Mouse (Mus musculus) heart, postnatal 36 days (tissue): ENCODE results near the gene Mark1. TPM values are rescaled to one million over a fixed set of nuclear protein-coding genes. Genes with fewer than 3 reads are reported as not detected.

Source experiments
- DNase-seq, 2 experiments: peaks; one replicate each; pipeline ENCODE4 v3.0.0; 2021 to 2022
- intact Hi-C: fragments of 180-260 bp; cut with DNase I; formaldehyde crosslinking; loops from one replicate; pipeline ENCODE4 v1.15.1; 2025
- total RNA-seq, 2 experiments: library from RNA; stranded (reverse); gene quantifications; 2 replicates each; pipeline ENCODE4 v1.2.3; 2021

Mark1 gene
- total RNA-seq, 2 experiments from 2014 or later = 7.2 to 8.4 TPM

DNA sequence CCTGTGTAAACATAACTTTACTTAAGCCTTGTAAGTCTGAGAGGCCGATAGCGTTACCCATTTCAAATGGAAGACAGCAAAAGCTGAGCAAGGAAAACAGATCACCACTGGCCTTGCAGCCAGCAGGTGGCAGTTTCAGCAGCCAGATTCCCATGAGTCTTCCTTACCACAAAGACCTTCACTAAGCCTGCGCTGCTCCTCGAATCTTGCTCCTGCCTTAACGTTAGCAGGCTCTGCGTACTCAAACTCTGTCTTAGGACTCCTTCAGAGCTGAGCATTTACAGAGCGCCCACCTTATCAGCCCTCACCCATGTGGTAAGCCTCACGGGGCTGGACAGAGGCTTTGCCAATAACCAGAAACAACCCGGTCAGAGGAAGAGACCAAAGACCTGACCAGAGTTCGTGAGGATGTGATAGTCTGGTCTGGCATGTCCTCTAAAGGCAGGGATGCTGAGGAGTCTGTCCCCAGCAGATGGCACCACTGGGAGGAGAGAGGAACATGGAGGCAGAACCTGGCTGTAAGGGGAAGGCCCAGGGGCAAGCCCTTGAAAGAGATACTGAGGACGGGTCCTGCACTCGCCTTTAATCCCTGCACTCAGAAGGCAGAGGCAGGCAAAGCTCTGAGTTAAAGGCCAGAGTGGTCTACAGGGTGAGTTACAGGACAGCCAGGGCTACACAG, 33.5 kb downstream of the Mark1 start:
- DNase-seq = peak; percentile 39 to 62
- intact Hi-C loops = loop anchor here (1.0 kb wide), 1 partner anchor 227 kb away; no protein-coding TSS in a partner anchor

DNA sequence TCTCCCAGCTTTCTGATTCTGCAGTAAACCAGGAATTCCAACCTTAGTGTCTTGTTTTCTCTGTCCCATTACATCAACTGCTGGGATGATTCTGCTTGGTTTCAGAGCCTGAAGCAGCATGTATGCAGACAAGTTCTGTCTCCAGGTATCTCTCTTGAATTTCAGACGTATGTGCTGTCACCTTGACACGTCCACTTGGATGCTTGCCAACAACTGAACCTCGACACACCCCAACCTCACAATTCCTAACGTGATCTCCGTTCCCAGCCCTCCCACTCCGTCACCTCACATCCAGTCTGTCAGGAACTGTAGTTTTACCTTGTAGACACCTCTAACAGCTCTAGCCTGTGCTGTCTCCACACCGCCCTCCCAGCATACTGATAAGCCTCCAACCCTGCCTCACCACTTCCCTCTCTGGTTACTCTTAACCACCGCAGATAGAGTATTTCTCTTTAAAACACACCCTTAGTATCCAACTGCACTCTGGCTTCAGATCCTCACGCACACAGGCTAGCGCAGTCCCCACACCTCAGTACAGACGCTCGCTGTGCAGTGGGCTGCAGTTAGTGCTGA, 36.2 kb downstream of the Mark1 start:
- no peak for DNase-seq
- intact Hi-C loops = no loop called here

DNA sequence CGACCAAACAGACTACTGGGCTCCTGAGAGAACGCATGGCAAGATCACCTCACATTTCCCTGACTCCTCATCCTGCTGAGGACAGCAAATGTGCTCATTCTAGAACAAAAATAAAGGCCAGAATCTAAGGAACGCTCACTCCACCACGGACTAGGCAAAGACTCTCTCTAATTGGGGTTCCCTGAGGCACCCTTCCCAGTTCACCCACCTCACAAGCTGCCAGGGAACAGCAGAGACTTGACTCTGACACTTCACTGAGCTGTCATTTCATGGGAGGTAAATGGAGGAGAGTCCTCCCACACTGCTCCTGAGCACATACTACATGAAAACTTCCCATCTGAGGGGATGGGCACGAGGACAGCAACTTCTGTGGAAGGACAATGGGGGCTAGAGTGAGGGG, 37.5 kb downstream of the Mark1 start:
- intact Hi-C loops = no loop called here
- DNase-seq = no peak

DNA sequence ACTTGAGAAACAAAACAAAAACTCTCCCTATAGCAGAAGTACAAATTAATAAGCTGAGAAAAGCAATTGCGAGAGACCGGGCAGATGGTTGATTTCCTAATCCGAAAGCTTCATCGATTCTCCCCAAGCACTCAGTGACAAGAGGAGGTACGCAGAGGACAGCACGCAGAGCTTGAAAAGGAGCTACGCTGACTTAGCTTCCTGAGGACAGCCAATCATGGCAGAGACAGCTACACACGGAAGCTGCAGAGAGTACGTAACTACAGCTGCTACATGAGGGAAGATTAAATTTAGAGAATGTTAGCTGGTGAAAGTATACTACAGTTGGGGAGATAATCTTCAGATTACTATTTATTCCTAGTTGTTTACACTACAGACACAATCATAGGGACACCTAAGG, 40.6 kb downstream of the Mark1 start:
- intact Hi-C loops = no loop called here
- DNase-seq = no peak

DNA sequence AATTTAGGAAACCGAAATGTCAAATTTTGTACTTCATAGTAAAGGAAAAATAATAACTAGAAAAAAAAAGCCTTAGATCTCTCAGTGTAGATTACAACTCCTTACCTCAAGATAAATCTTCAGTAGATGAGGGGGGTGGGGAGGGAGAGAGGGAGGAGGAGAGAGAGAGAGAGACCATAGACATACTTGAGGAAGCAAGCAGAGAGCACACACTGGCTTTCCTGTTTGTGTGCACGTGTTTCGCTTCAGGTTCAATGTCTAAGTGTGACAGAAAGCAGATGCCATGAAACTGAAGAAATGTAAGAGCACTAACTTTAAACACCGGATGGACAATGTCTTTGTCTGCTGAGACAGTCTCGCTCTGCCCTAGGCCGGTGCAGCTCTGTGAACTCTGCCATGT, 41.0 kb downstream of the Mark1 start:
- DNase-seq = no peak
- intact Hi-C loops = no loop called here

DNA sequence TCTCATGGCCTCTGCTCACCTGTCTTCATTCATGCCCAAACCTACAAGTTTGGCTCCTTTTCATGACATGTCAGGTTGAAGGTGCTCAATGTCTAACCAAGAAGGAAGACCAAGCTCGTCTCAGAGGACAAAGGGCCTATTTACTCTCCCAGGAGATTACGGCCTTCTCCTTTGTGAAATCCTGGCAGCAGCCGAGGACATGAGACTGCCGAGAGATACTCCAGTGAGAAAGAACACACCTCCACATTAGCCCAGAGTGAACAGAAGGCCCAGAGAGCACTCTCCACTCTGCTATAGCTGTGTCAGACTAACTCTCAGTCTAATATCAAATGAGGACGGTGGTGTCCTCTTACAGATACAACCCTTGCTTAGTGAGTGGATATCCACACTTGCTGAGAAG, 47.6 kb downstream of the Mark1 start:
- intact Hi-C loops = no loop called here
- DNase-seq = no peak

DNA sequence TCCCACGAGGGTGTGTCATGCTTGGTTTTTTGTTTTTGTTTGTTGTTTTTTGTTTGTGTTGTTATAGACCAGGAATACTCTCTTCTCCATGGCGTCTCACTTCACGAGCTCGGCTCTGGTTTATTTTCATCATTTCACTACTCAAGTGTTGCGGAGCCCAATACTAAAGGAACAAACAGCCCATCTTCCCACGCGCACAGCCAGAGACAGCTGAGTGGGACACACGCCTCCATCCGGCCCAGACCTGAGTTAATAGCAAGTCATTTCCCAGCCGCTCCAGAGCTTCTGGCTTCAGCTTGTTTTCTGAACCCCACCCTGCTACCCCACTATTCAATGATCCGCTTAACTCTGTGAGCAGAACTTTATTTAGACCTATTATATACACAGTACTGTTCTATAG, 48.3 kb downstream of the Mark1 start:
- DNase-seq = no peak
- intact Hi-C loops = no loop called here

DNA sequence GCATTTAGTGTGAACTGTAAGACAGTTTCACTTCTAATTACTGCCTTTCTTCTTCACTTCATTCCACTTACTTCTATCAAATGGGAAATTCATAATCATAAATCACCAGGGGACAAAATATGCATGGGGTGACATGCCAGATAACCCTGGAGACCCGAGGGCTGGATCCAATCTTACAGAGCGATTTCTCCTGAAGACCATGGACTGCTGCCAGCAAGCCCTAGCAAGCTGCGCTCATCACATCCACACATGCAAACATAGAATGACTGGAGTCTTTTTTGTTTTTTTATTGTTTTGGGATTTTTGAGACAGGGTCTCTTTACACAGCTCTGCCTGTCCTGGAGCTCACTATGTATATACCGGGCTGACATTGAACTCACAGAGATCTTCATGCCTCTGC, 61.3 kb downstream of the Mark1 start:
- DNase-seq = no peak
- intact Hi-C loops = no loop called here

DNA sequence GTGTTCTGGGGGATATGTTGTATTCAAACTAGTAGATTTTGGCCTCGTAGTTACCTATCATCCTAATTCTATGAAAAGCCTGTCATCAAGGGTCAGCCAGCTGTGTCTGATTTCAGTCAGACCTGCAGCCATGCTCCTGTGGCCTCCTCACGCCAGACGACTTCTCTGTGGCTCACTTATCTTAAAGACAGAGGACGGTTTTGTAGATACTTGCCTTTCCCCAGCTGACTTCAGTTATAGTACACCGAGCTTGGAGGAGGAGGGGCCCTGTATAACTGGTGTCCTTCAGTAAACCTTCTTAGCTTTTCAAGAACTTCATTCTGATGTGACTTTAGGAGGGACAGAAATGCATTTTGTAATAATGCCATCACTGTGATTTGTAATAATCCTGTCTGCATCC, 63.4 kb downstream of the Mark1 start:
- intact Hi-C loops = no loop called here
- no peak for DNase-seq

DNA sequence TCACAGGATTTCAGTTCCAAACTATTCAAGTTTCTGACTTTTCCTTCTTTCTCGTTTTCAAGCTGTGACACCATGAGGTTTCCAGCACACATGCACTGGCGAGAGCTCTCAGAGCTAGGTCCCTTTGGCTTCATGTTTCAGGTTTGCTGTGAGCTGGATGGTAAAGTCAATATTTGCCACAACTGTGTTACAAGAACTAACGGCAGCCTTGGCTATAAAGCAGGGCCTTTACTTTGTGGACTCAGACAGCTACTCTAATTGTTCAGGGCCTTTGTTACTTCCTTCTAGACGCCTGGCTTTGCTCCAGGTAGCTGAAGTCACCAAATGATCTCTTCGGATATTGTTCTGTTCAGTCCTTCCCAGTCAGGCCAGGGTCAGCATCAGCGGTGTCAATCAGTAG, 63.9 kb downstream of the Mark1 start:
- intact Hi-C loops = no loop called here
- no peak for DNase-seq

DNA sequence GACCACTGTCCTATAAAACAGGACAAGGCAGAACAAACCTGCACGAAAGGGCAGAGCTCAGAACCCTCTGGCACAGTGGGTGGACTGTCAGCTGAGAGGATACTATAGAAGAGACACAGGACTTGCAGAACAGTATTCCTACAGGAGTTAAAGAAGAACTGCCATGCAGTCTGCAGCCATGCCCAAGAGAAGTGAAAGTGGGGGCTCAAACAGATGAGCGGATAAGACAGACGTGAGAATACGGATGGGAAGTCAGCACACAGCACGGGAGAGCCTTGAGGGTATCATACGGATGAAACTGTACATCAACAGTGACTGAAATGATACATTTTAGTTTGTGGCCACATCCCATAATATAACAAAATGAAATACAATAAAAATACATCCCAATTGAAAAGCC, 68.3 kb downstream of the Mark1 start:
- intact Hi-C loops = no loop called here
- no peak for DNase-seq

DNA sequence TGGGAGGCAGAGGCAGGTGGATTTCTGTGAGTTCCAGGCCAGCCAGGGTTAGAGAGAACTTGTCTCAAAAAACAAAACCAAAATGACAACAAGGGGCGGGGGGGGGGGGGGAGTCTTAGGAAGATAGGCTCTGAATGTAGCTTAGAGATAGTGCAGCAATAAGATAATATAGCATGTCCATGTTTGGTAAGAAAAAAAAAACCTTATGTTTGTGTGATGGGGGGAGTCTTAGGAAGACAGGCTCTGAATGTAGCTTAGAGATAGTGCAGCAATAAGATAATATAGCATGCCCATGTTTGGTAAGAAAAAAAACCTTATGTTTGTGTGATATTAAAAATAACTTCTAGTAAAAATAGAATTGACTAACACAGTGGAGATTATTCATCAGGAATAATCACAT, 71.0 kb downstream of the Mark1 start:
- intact Hi-C loops = no loop called here
- no peak for DNase-seq

DNA sequence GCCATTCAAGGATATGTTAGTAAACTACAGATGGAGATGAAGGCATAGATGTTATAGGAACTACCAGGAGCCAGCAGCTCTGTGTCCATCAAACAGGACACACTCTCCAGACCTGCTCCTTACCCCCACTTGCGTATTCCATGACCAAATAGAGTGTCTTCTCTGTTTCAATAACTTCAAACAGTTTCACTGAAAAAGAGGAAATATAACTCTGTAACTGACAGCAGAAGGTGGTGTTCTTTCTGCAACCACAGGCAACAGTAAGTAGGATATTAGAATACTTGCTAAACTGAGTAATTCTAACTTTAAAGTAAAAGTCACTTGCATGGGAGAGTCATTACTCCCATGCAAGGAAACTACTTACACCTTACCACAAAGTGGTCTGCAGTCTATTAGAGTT, 71.5 kb downstream of the Mark1 start:
- DNase-seq = no peak

DNA sequence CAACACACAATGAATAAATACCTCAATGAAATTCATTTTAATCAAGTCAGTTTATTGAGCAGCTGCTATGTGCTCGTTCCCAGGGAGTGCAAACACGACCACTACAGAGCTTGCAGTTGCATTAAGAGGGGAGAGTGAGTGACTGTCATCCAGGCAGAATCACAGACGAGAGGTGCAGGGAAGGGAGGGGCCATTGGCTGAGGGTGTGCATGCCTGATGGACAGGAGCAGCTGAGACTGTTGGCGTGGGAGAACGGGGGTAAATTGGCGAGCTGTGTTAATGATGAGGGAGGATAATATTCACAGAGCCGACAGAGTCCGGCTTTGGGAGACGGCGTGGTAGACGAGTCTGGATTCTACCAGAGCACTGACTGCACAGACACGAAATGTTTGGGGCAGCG, 76.5 kb downstream of the Mark1 start:
- no peak for DNase-seq
- intact Hi-C loops = no loop called here

More for the DNA sequence above, 71.5 kb downstream of the Mark1 start:
- intact Hi-C loops = no loop called here

DNA sequence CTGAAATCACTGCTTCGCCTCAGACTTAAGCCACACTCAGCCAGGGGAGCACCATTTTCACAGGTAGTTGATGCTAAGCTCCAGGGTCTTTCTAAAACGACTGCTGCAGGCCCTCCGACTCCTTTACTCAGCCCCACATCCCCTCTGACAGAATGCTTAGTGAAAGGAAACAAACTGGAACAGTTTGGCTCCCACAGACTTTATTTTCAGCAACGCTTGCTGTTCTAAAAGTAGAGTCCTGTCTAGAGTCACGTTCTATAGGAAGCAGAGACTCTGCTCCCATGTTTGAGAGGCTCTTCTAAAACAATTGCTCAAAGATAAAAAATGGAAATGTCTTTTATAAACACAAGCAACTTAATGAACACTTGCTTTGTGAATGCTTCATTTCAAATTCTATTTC, 79.3 kb downstream of the Mark1 start:
- no peak for DNase-seq
- intact Hi-C loops = no loop called here

DNA sequence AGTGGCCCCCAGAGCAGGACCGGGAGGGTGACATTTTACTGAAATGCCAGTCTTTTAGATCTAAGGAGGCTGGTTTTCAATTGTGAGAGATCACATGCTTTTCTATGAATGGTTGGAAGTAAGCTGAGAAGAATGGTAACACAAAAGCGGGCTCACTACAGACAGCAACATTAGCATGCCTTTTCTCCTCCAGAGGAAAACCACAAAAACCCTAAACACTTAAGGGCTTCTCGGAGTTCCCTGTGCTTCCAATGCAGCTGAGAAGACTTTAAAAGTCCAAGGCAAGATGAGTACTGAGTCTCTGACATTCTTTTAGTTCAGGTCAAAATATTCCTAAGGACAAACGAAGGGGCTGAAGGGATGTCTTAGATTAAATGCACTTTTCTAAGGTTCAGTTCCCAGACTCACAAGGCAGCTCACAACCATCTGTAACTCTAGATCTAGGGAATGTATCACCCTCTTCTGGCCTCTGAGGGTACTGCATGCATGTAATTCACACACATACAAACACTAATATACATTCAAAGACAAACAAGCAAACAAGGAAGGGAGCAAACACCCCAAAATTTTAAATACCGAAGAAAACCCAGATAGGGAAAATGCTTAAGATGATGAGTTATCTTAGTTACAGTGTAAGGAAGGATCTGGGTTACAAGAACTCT, 81.0 kb downstream of the Mark1 start:
- DNase-seq = no peak
- intact Hi-C loops = no loop called here

DNA sequence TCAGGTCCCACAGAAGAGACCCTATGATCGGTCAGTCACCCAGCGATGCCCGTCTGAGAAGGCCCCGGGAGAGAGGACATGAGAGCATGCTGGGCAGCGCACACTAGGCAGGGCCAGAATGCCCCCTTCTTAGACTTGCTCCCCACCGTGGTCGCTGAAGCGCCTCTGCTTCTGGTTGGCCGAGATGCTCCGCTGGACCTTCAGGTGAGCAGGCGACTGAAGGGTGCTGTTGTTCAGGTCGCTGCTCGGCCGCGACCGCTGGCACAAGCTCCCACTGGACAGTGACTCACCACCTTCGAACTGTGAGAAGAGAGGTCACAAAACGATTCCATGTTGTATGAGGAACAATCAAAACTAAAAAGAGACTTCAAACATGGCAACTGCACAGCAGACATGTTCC, 87.0 kb downstream of the Mark1 start:
- no peak for DNase-seq
- intact Hi-C loops = no loop called here

DNA sequence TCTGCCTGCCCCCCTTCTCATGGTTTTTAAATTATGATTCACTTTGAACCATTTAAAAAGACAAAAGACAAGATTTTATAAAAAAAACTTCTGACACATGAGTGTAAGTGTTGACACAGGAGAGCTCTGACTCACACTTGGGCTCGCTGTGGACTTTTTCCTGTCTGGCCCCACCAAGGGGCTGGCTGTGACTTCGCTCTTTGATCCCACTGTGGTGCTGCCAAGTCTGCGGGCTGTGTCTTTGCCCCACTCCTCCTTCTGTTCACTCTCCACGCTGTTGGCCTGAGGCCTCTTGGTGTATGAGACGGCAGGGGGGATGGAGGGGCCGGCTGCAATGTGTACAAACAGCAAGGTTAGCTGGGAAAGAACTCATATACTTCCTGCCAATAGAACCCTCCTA, 87.5 kb downstream of the Mark1 start:
- DNase-seq = no peak
- intact Hi-C loops = no loop called here

DNA sequence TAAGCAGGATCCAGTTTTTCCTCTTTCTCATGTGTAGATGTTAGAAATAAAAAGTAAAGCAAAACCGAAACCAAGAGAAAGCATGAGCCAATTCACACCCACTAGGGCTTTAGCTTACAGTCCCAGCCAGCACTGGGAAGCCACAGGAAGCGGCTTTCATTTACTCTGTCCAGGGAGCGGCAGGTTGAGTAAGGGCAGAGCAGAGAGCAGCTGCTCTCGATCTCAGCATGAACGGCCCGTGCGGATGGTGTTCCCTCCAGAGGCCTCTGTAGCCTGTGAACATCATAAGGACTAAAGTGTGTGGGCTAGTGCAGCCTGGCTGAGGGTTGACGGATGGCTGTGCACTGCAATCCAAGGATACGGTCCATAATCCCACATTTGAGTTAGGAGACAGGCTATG, 90.8 kb downstream of the Mark1 start:
- intact Hi-C loops = no loop called here
- DNase-seq = peak; percentile 10 to 14

DNA sequence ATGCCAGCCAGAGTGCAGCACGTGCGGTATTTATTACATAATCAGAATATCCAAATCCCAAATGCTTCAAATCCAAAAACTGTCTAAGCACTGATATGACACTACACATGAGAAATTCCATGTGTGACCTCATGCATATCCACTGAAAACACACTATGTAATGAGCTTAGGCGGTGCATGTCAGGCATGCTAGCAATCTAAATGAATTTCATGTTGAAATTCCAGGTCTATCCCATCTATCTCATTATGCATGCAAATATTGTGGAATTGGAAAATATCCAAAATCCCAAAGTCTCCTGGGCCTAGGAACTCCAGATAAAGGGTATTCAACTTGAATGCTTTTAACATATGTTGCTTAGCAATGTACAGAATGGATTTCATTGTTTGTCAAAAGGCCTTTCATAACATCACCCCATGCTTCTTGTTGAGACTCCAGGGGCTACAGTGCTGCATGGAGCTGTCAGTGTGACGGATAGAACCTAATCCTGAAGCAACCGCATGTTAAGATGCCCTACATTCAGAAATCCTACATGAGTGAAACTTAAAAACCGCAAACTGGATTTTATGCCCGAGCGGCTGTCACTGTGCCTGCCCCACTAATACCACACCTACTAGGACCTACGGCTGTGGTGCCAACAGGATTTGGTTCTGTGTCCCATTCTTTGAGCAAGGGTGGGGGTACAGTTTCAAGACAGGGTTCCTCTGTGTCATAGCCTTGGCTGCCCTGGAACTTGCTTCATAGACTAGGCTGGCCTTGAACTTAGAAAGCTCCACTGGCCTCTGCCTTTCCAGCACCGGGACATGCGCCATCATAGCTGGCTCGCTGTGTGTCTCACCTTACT, 93.2 kb downstream of the Mark1 start:
- DNase-seq = no peak
- intact Hi-C loops = no loop called here

DNA sequence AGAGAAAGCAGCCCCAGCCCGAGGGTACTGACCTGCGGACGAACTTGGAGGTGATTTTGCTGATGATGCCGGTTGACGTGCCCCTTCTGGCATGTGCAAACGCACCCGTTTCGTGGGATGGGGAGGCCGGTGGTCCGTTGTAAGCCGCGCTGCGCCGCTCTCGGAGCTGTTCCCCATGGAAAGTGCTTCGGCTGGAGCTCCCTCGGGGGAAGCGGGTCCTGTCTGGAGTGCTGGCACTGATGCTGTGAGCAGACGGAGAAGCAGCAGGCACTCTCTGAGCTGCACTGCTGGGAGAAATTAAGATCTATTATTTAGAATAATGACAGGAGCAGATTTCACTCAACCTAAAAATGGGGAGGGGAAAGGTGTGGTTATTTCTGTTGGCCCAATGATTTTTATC, 94.0 kb downstream of the Mark1 start:
- intact Hi-C loops = no loop called here
- no peak for DNase-seq

DNA sequence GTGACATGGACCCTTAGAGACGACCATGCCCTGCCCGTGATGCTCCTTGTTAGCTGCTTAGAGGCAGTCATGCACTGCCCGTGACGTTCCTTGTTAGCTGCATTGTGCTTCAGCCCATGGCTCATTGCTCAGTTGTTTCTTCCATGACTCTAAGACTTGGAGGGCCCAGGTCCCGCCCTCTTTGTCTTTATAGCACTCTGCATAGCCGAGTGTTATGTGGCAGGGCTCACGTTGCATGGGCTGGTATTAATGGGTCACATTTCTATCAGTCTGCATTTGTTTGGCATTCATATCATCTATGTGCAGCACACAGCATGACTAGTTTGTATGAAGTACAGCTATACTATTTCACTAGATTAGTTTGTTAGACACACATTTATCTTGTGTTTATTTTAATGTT, 95.7 kb downstream of the Mark1 start:
- intact Hi-C loops = no loop called here

More for the DNA sequence above, 95.7 kb downstream of the Mark1 start:
- no peak for DNase-seq
